Mouse (Mus musculus) E14TG2a.4 (cell line): ENCODE measurements around the gene Igf1r.
A peak's percentile ranks its signal among the peaks of the same experiment; 100 is the strongest.

Experiments
- H3K27me3 ChIP-seq: 2 replicates; pipeline ENCODE4 v1.6.1; 2014; ENCODE audit warnings: low read length, control low read depth; ENCODE audit not compliant: insufficient read depth
- H3K36me3 ChIP-seq: 2 replicates; pipeline ENCODE4 v1.6.1; 2014; ENCODE audit warnings: low read length, control low read depth; ENCODE audit not compliant: insufficient read depth
- H3K4me1 ChIP-seq: replicated peaks from 2 replicates; pipeline ENCODE4 v1.6.1; 2014; ENCODE audit warnings: low read depth, low read length, control low read depth
- H3K4me3 ChIP-seq: replicated peaks from 2 replicates; pipeline ENCODE4 v1.5.1; 2014; ENCODE audit warnings: mild to moderate bottlenecking, low read length
- H3K9me3 ChIP-seq: 2 replicates; pipeline ENCODE4 v1.6.1; 2014; ENCODE audit warnings: low read length, control low read depth
- CTCF ChIP-seq: conservative IDR thresholded peaks from 2 replicates; pipeline ENCODE4 v1.5.1; 2014; ENCODE audit warnings: low read length
- NANOG ChIP-seq: IDR thresholded peaks from 2 replicates; pipeline ENCODE4 v1.6.1; 2014; ENCODE audit warnings: borderline replicate concordance, low read length, mixed read lengths
- POU5F1 ChIP-seq: IDR thresholded peaks from 2 replicates; pipeline ENCODE4 v1.6.1; 2014; ENCODE audit warnings: low read length, borderline replicate concordance

Gene Igf1r

DNA sequence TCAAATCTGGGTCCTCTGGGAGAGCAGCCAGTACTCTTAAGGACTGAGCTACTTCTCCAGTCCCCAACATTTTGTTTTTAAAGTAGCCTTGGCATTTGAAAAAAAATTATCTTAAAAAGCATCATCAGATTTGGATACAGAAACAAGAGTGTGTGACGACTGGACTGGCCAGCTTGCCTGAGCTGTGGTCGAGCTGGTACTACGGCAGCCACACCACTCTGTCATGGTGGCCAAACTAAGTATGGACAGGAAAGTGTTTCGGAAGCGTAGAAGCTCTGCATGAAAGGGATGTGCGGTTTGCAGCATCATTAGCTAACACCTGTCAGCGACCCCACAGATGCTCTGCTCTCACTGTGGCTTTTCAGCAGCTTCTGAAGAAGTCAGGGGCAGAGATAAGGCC is 53.4 kb downstream of the Igf1r start:
- TF ChIP-seq NANOG (no peak), CTCF (no peak), POU5F1 (no peak)
- no peaks in the 10 kb centered on the region for H3K4me1 ChIP-seq
- no peak overlapping the region for H3K4me3 ChIP-seq
- H3K9me3 ChIP-seq: 0 out of 2 replicates have a peak, but pooled peaks cover under 1% of the 10 kb centered on the region
- H3K36me3 ChIP-seq: peaks cover 23% of the 10 kb centered on the region
- no peaks in the 10 kb centered on the region for H3K27me3 ChIP-seq

DNA sequence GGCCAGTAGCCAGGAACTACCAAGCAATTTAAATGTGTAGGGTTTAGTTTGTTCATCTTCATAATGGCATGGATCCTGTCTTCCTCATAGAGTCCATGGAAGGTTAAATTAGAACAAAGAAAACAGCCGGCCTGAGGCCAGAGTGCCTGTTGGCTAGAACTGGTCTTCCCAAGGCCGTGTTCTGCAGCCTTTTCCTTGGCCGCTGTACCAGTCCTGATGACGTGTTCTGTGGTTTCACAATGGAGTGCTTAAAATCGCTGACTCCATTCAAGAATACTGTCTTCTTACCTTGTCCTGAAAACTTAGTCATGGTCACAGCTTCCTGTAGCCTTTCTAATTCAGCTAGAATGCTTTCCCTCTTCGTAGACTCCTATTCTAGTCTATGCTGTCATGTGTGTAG is 53.9 kb downstream of the Igf1r start:
- Histone ChIP-seq H3K4me3 (no peak overlapping the region), H3K36me3 (peaks cover 23% of the 10 kb centered on the region), H3K9me3 (no peaks in the 10 kb centered on the region), H3K27me3 (no peaks in the 10 kb centered on the region), H3K4me1 (no peaks in the 10 kb centered on the region)
- TF ChIP-seq NANOG (no peak), CTCF (no peak), POU5F1 (no peak)

DNA sequence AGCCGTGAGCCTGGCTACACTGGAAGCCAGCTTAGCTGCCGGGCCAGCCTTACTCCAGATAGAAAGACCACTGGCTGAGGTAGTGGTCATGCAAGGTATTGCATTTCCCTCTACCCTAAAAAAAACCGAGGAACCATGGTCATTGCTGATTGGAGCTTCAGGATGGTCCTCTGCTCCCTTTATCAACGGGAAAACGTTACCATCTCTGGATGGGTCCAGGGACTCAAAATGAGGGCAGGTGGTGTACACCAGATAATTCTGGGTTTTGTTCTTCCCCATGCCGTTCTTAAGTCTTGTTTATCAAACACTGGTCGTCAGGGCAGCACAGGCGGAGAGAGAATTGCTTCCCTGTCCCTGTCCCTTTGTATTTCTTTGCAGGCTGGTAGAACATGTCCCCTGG is 57.0 kb downstream of the Igf1r start:
- Histone ChIP-seq H3K36me3 (peaks cover 20% of the 10 kb centered on the region), H3K4me1 (peaks cover 31% of the 10 kb centered on the region), H3K9me3 (no peaks in the 10 kb centered on the region), H3K27me3 (no peaks in the 10 kb centered on the region), H3K4me3 (no peak overlapping the region)
- no peak for TF ChIP-seq NANOG
- 0 out of 2 replicates have a peak, but pooled peaks have one; percentile 3 for TF ChIP-seq CTCF

DNA sequence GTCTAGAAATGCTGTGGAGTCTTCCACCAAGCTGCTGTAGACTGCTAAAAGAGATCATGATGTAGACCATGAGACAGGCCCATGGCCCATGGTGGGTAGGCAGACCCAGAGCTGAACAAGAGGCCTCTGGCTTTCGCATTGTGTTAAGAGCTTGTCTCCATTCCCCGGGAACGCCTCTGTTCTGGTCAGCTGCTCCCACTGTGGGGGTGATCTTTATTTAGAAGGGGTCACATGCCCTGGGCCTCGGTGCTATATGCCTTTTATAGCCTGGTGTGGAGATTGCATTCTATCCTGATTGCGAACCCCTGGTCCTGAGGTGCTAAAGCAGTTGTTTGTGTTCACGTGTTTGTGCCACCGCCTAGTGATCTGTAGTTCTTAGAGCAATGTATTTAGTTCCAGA is 57.5 kb downstream of the Igf1r start:
- Histone ChIP-seq H3K4me3 (no peak overlapping the region), H3K27me3 (no peaks in the 10 kb centered on the region), H3K4me1 (peaks cover 36% of the 10 kb centered on the region), H3K36me3 (peaks cover 17% of the 10 kb centered on the region), H3K9me3 (no peaks in the 10 kb centered on the region)
- TF ChIP-seq NANOG (no peak), CTCF (no peak), POU5F1 (no peak)

DNA sequence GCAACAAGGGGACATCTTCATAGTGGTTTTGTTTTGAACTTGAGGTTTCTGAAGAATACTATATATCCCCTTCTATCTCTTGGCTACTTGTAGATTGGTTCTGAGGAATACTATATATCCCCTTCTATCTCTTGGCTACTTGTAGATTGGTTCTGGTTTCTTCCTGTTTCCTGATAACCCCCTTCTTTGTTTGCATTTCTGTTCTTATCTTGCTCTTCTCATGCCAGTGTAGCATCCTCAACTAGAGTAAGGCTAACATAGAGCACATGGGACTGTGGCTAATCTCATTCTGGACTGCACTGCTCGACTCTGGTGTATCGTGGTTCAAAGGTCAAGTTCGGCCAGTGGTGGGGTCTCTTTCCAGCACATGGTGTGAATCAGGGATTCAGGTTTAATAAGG is 58.2 kb downstream of the Igf1r start:
- Histone ChIP-seq H3K36me3 (peaks cover 17% of the 10 kb centered on the region), H3K4me1 (peaks cover 40% of the 10 kb centered on the region), H3K9me3 (peaks cover 2% of the 10 kb centered on the region), H3K27me3 (no peaks in the 10 kb centered on the region), H3K4me3 (no peak overlapping the region)
- TF ChIP-seq NANOG: no peak
- TF ChIP-seq CTCF: no peak
- no peak for TF ChIP-seq POU5F1

DNA sequence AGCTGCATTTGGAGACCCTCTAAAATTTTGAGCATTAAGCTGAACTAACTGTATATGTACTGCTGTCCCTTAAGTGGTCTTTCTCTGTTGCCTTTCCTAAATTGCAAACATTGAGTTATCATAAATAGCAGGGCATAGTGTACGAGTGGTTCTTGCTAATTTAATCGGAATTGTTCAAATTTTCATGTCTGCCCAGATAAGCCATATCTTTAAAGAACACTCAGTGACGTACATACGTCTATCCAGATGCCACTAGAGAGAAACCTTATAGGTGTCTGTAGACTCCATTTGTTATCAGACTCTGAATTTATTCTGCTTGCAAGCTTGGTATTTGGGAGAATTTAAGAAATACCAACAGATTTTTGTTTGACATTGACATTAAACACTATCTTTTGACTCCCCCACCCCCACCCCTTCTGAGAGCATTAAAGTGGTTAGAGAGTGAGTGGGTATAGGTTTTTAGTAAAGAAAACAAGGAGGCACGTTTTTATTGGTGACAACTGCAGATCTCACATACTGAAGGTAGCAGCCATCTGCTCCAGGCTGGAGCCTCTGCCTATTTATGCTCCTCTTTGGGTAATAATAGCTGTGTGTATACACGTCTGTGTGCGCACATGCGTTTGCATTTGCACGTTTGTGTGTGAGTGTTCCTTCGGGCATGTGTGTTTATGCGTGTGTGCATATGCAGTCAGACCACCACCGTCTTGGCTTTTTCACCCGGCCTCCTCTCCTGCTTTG is 58.9 kb downstream of the Igf1r start:
- Histone ChIP-seq H3K4me1 (peaks cover 40% of the 10 kb centered on the region), H3K27me3 (no peaks in the 10 kb centered on the region), H3K36me3 (peaks cover 17% of the 10 kb centered on the region), H3K9me3 (peaks cover 7% of the 10 kb centered on the region), H3K4me3 (no peak overlapping the region)
- no peak for TF ChIP-seq POU5F1
- no peak for TF ChIP-seq CTCF
- TF ChIP-seq NANOG: no peak

DNA sequence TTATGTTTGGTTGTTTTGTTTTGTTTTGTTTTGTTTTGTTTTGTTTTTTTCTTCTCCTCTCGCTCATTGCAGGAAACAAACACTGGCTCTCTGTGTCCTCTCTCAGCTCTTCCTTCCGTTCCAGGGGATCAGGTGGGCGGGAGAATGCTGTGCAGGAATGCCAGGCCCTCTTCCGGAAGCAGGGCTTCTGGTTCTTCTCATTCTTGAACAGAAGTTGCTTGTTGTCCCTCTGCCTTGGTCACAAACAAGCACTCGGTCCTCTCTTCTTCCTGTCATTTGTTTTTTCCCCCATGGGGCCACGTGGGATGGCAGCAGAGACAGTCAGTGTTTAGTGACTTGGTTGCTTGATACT is 59.5 kb downstream of the Igf1r start:
- H3K4me1 ChIP-seq: peaks cover 40% of the 10 kb centered on the region
- peaks cover 7% of the 10 kb centered on the region for H3K9me3 ChIP-seq
- TF ChIP-seq NANOG (no peak), CTCF (no peak), POU5F1 (no peak)
- H3K27me3 ChIP-seq: no peaks in the 10 kb centered on the region
- no peak overlapping the region for H3K4me3 ChIP-seq
- H3K36me3 ChIP-seq: peaks cover 17% of the 10 kb centered on the region

DNA sequence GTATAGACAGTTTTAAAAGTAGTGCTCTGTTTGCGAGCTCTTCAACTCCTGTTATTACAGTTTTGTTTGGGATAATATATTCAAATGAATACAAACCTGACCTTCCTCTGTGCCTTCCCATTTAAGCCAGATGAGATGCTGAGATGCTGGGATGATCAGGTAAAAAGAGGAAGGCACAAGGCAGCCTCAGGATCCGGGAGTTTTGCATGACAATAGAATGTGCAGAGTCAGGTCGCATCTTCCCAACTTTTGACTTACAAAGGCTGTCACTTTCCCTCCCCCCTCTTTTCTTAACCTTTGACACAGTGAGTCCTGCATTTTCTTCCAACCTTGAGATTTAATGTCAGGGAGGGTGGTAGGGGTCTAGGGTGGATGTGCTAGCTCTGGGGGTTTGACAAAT is 61.9 kb downstream of the Igf1r start:
- Histone ChIP-seq H3K4me1 (peaks cover 40% of the 10 kb centered on the region), H3K36me3 (peaks cover 9% of the 10 kb centered on the region; the same call in 1 of the 2 replicates), H3K27me3 (no peaks in the 10 kb centered on the region), H3K9me3 (peaks cover 7% of the 10 kb centered on the region), H3K4me3 (no peak overlapping the region)
- TF ChIP-seq CTCF (no peak), POU5F1 (peak; percentile 94), NANOG (0 out of 2 replicates have a peak, but pooled peaks have one; percentile 16)

DNA sequence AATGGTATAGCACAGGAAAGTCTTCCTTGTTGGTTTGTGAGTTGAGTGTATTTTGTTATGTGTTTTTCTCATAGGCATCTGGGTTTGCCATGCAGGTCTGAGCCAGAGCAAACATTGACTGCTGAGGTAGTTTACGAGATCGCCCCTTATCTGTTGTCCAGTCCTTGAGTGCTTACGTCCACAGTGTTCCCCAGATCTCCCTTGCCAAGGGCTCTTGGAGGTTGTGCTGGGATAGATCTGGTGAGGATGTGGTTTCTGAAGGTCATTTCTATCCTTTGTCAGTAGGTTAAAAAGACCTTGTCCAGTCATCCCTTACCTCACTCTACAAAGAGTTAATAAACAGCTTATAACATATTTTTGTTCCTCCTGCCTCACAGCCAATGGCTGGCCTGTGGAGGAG is 62.8 kb downstream of the Igf1r start:
- H3K4me1 ChIP-seq: peaks cover 40% of the 10 kb centered on the region
- H3K27me3 ChIP-seq: no peaks in the 10 kb centered on the region
- H3K36me3 ChIP-seq: peaks cover 4% of the 10 kb centered on the region; the same call in 1 of the 2 replicates
- H3K4me3 ChIP-seq: no peak overlapping the region
- TF ChIP-seq NANOG (no peak), POU5F1 (no peak), CTCF (no peak)
- peaks cover 7% of the 10 kb centered on the region for H3K9me3 ChIP-seq
